Mouse (Mus musculus): Measurements from ENCODE around the gene Pi16. TPM values are rescaled to one million over a fixed set of nuclear protein-coding genes. Genes with fewer than 3 reads are reported as not detected.

Gene Pi16
- total RNA-seq, 2 experiments from 2014 or later, result 1.6 to 1.9 TPM

- no peak for DNase-seq (ENCODE audit: low spot score in 2 of 2)
Measured at GRCm38 (mm10) chr17:29303856-29304255, 13.6 kb upstream of the Pi16 start.

- no peak for DNase-seq (ENCODE audit: low spot score in 2 of 2)
Measured at GRCm38 (mm10) chr17:29304376-29305057, 13.0 kb upstream of the Pi16 start.

GRCm38 (mm10) chr17:29305058-29305806 is 12.2 kb upstream of the Pi16 start:
- no peak for DNase-seq (ENCODE audit: low spot score in 2 of 2)

GRCm38 (mm10) chr17:29305871-29306270 is 11.6 kb upstream of the Pi16 start:
- no peak for DNase-seq (ENCODE audit: low spot score in 2 of 2)

- DNase-seq (ENCODE audit: low spot score in 2 of 2), result no peak
Measured at GRCm38 (mm10) chr17:29310056-29310623, 7.3 kb upstream of the Pi16 start.

- DNase-seq (ENCODE audit: low spot score in 2 of 2), result no peak
Measured at GRCm38 (mm10) chr17:29311602-29312001, 5.9 kb upstream of the Pi16 start.

- no peak for DNase-seq (ENCODE audit: low spot score in 2 of 2)
Measured at GRCm38 (mm10) chr17:29312082-29312481, 5.4 kb upstream of the Pi16 start.

GRCm38 (mm10) chr17:29313300-29313699 is 4.2 kb upstream of the Pi16 start:
- no peak for DNase-seq (ENCODE audit: low spot score in 2 of 2)

GRCm38 (mm10) chr17:29315672-29316465 is 1.6 kb upstream of the Pi16 start:
- no peak for DNase-seq (ENCODE audit: low spot score in 2 of 2)

- DNase-seq (ENCODE audit: low spot score in 2 of 2), result no peak
Measured at GRCm38 (mm10) chr17:29316891-29317290, 589 bp upstream of the Pi16 start.

- DNase-seq (ENCODE audit: low spot score in 2 of 2), result no peak
Measured at GRCm38 (mm10) chr17:29318731-29319250, 1.3 kb downstream of the Pi16 start.

GRCm38 (mm10) chr17:29319476-29319875 is 2.0 kb downstream of the Pi16 start:
- DNase-seq (ENCODE audit: low spot score in 2 of 2), result no peak

- no peak for DNase-seq (ENCODE audit: low spot score in 2 of 2)
Measured at GRCm38 (mm10) chr17:29319881-29320639, 2.6 kb downstream of the Pi16 start.

GRCm38 (mm10) chr17:29321765-29322602 is 4.5 kb downstream of the Pi16 start:
- DNase-seq (ENCODE audit: low spot score in 2 of 2), result no peak

GRCm38 (mm10) chr17:29322603-29322962 is 5.1 kb downstream of the Pi16 start:
- no peak for DNase-seq (ENCODE audit: low spot score in 2 of 2)

- no peak for DNase-seq (ENCODE audit: low spot score in 2 of 2)
Measured at GRCm38 (mm10) chr17:29323625-29324024, 6.1 kb downstream of the Pi16 start.

GRCm38 (mm10) chr17:29325831-29326230 is 8.4 kb downstream of the Pi16 start:
- no peak for DNase-seq (ENCODE audit: low spot score in 2 of 2)

GRCm38 (mm10) chr17:29326531-29327529 is 9.3 kb downstream of the Pi16 start:
- DNase-seq (ENCODE audit: low spot score in 2 of 2), result no peak

Data from layer of hippocampus, postnatal 14 days (tissue).